Mouse (Mus musculus) cerebellum, postnatal 4 days (tissue): ENCODE results near the gene Tyw3.

Source experiments
- DNase-seq, 2 experiments: peaks; one replicate each; pipeline ENCODE4 v3.0.0; 2022; ENCODE audit warnings: low spot score in 2 of 2, mixed read lengths in 1 of 2

The Tyw3 gene

DNA sequence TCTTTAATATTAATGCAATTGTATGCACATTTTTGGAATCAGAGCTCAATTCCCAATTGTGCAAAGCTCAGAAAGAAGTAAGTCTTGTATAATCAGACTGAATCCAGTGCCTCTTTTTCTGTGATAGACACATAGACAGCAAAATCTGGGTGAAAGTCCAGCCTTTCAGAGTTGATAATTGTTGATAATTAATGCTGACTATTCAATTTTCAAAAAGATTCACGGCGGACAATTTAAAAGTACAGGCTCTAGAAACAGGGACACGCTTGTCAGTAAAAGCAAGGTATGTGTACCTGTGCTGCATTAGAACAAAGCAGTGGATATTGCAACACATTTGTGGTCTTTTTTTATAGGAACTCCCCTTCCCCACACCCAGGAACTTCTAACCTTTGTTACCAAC, 34.7 kb downstream of the Tyw3 start:
- no peak for DNase-seq

DNA sequence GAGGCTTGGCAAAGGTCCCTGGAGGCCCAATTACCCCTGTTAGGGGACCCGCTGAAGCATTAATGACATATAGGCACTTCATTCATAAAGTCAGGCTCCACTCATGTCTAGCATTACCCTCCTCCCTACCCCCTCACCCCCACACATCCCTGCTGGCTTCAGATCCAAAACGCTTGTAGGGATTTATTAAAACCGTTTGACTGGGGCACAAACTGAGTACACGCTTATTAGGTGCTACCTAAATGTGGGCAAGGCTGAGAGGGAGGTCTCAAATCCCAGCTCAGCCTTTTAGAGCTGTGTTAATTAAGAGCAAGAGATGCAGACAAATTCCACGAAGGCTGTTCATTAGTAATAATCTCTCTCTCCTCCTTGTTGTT, 45.9 kb downstream of the Tyw3 start:
- DNase-seq: no peak

GRCm38 (mm10) chr3:154550326-154551034, 46.4 kb downstream of the Tyw3 start:
- no peak for DNase-seq

- no peak for DNase-seq
These were observed 48.0 kb downstream of the Tyw3 start for GRCm38 (mm10) chr3:154548868-154549301.

DNA sequence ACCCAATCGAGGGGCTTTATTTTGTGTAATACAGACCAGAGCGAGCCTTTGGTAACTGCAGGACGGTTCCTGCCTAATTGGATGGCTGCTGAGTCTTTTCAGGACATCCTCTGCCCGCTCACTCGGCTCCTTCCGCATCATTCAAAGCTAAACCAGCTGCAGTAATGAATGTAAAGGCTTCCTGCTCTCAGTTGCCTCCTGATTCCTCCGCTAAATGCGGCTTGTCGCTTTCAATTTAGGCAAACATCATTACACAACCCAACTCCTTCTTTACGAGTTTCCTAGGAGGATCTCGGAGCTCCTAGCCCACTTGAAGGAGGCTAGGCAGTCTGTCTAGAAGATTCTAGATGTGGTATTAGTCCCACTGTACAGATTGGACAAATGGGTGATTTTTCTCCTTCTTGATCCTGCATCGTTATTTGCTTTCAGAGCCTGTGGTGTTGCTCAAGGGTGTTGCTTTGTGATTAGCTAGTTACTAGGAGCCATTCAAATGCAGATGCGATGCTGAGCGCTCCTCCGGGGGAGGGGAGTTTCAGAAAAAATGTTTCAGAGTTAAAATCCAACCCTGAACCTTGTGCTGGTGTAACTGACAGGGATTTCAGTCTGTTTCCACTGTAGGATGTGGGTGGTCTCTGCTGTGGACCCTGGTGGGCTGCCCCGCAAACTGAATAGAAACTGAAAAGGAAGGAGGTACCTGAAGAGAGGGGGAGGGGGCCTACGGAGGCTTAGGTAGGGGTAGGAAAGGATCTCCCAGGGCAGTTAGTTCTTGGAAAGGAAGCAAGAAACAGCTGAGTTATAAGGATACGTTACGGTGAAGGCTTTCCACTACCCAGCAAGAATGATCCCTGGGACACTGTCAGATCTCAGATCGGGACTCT, 49.1 kb downstream of the Tyw3 start:
- no peak for DNase-seq

DNA sequence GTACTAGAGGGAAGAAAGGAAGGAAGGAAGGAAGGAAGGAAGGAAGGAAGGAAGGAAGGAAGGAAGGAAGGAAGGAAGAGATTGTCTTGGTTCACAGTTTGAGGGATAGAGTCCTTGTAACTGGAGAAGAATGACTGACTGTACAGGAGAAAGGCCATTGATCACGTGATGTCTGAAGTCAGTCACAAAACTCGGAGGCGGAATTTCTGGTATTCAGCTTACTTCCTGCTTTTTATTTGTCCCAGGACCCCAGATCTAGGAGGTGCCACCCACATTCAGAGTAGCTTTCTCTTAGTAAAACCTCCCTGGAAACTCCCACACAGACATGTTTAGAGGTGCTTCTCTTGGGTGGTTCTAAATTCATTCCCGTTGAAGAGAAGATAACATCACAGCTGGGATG, 50.7 kb downstream of the Tyw3 start:
- DNase-seq: no peak

DNA sequence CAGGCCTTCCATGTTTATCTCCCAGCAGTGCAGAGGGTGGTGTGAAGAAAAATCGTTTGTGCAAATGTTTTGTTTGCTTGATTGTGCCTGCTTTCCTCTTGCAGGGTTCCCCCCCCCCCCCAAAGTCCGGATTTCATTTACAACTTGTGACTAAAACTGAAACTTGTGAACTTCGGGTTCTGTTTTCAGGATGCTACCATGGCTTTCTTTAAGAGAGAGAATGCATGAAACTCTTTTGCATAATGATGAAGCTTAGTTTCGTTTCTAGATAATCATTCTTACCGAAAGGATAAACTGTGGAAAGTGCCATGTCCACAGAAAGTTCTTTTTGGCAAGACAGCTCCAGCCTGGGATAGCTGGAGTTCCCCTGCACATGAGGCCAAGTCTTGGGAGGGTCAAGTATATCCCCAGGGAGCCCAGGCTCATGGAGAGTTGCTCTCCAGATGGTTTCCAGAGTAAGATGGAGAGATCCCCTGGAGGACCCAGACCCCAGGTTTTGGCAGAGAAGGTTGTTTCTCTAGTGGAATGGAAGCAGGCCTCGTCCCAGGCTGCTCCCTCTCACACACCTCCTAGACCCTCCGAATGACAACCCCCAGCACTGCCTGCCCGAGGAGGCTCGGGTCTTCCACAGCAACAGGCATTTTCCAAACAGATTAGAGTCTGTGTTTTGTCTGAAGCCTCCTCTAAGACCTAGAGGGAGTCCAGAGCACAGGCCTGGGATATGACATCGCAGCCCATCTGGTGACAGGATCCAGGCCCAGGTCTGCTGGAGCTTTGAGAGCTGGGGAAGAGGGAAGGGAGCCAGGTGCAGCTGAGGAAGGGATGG, 56.6 kb downstream of the Tyw3 start:
- no peak for DNase-seq

DNA sequence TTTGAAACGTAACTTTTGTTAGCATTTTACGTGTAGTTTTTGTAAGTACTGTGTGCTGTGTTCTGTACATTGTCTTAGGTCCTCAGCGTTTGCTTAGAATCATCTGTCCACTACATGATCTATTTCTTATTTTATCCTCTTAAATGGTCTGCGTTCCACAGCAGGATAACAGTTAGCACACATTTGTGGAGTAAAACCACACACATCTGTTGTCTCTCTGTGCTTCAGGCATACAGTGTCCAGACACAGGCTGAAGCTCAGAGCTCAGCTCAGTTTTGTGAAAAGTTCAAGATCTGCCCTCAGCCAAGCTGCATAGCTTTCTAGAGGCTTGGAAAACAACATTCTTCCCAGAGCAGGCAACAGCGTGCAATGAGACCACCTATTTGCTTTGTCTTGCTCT, 60.8 kb downstream of the Tyw3 start:
- no peak for DNase-seq

DNA sequence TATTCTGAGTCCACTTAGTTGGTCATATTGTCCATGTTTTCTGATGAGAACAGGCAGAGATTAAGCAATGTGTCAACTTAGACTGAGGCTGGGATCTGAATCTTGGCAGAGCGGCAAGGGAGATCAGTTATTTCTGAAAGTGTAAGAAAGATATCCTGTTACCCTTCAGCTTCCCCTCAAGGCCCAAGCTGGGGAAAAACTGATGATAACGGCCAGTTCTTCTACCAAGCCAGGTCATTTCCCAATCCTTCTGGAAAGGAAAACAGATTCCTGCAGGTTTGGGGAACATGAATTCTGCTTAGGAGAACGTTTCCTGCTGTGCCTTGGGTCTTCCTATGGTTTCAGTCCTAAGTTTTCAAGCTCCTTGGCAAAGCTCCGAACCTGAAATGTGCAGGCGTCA, 63.7 kb downstream of the Tyw3 start:
- no peak for DNase-seq

DNA sequence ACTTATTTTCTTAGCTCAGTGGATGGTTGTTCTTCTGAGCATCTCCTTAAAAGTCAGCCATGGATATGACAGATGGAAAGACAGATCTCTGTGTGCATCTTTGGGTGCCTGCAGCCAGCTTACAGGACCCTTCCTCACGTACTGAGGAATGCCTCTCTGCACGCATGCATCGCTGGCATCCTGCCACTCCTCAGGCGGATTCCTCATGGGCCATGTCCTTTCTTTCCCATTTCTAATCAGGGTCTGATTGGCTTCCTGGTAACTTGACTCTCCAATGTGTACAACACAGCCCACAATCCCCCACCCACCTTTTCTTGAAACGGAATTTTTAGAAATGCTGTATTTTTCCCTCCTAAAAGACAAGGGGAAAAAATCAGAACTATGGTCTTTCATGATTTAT, 67.9 kb downstream of the Tyw3 start:
- no peak for DNase-seq

GRCm38 (mm10) chr3:154526610-154527009, 70.3 kb downstream of the Tyw3 start:
- no peak for DNase-seq
